Mouse (Mus musculus) CH12.LX (cell line): ENCODE measurements around the gene Nrap. TPM values are rescaled to one million over a fixed set of nuclear protein-coding genes. Genes with fewer than 3 reads are reported as not detected.

Experiments
- DNase-seq: peaks from one replicate; pipeline ENCODE4 v3.0.0-alpha.2; 2013; ENCODE audit errors: extremely low read depth
- H3K27ac ChIP-seq: 2 replicates; pipeline ENCODE4 v1.5.1; 2012; ENCODE audit warnings: low read depth, mild to moderate bottlenecking, control low read depth, moderate library complexity; ENCODE audit not compliant: insufficient read depth
- H3K27me3 ChIP-seq: replicated peaks from 2 replicates; pipeline ENCODE3; 2012; ENCODE audit warnings: inconsistent platforms
- H3K36me3 ChIP-seq, 2 experiments: replicated peaks in 1 of 2; 2 replicates each; pipeline versions ENCODE3 to v1.6.1; 2012; ENCODE audit warnings: inconsistent platforms in 1 of 2, low read length in 1 of 2, mild to moderate bottlenecking in 1 of 2, mixed read lengths in 1 of 2, moderate library complexity in 1 of 2; ENCODE audit not compliant: control insufficient read depth in 1 of 2, insufficient read depth in 1 of 2
- H3K4me1 ChIP-seq, 2 experiments: 2 replicates each; pipeline ENCODE4 v1.6.1; 2012; ENCODE audit warnings: inconsistent platforms in 1 of 2, moderate library complexity in 1 of 2; ENCODE audit not compliant: insufficient read depth in 2 of 2, control insufficient read depth in 1 of 2
- H3K4me2 ChIP-seq: 2 replicates; pipeline ENCODE4 v1.6.1; 2012; ENCODE audit warnings: low read depth, mild to moderate bottlenecking, control low read depth; ENCODE audit not compliant: poor library complexity, insufficient read depth, severe bottlenecking
- H3K4me3 ChIP-seq, 3 experiments: fragments of 150-350 bp in 1 of 3; sonication (generic) in 1 of 3; replicated peaks in 1 of 3; 2 replicates each; pipeline versions ENCODE3 to v1.5.1; 2011 to 2012; ENCODE audit warnings: low read depth in 2 of 3, low read length in 2 of 3, mild to moderate bottlenecking in 2 of 3, moderate library complexity in 2 of 3, control low read depth in 1 of 3, improper control_type of control experiment in 1 of 3, inconsistent platforms in 1 of 3, mixed read lengths in 1 of 3; ENCODE audit not compliant: poor library complexity in 1 of 3
- H3K79me2 ChIP-seq: replicated peaks from 2 replicates; pipeline ENCODE4 v1.6.1; 2012; ENCODE audit warnings: mild to moderate bottlenecking, moderate library complexity; ENCODE audit not compliant: control insufficient read depth, poor library complexity, insufficient read depth, severe bottlenecking; ENCODE audit errors: extremely low read depth
- H3K9ac ChIP-seq: 2 replicates; pipeline ENCODE4 v1.6.1; 2012; ENCODE audit warnings: low read depth, mild to moderate bottlenecking, control low read depth, moderate library complexity; ENCODE audit not compliant: insufficient read depth
- H3K9me3 ChIP-seq: replicated peaks from 2 replicates; pipeline ENCODE3; 2012; ENCODE audit warnings: low read length, inconsistent platforms, mixed read lengths
- BHLHE40 ChIP-seq: IDR thresholded peaks from 2 replicates; pipeline ENCODE4 v1.6.1; 2011; ENCODE audit warnings: mild to moderate bottlenecking, low read depth, low read length, improper control_type of control experiment
- CHD2 ChIP-seq: IDR thresholded peaks from 2 replicates; pipeline ENCODE4 v1.6.1; 2011; ENCODE audit warnings: low read length, improper control_type of control experiment
- CTCF ChIP-seq, 2 experiments: IDR thresholded peaks in 1 of 2; conservative IDR thresholded peaks in 1 of 2; 2 replicates each; pipeline ENCODE4 v1.5.1; 2011 to 2012; ENCODE audit warnings: low read depth in 2 of 2, low read length in 2 of 2, improper control_type of control experiment in 1 of 2, inconsistent platforms in 1 of 2, mild to moderate bottlenecking in 1 of 2, moderate library complexity in 1 of 2
- ELF1 ChIP-seq: IDR thresholded peaks from 2 replicates; pipeline ENCODE4 v1.6.1; 2014; ENCODE audit warnings: low read depth, mild to moderate bottlenecking, inconsistent platforms, low read length, improper control_type of control experiment
- ETS1 ChIP-seq: conservative IDR thresholded peaks from 2 replicates; pipeline ENCODE4 v1.6.1; 2012; ENCODE audit warnings: low read depth, mild to moderate bottlenecking, inconsistent platforms, low read length, improper control_type of control experiment, moderate library complexity
- GABPA ChIP-seq: IDR thresholded peaks from 2 replicates; pipeline ENCODE4 v1.6.1; 2012; ENCODE audit warnings: low read depth, low read length, improper control_type of control experiment, inconsistent platforms; ENCODE audit not compliant: insufficient replicate concordance
- HCFC1 ChIP-seq: IDR thresholded peaks from 2 replicates; pipeline ENCODE4 v1.6.1; 2012; ENCODE audit warnings: low read depth, mild to moderate bottlenecking, inconsistent platforms, low read length, improper control_type of control experiment
- IRF4 ChIP-seq: IDR thresholded peaks from 2 replicates; pipeline ENCODE4 v1.6.1; 2014; ENCODE audit warnings: low read depth, mild to moderate bottlenecking, inconsistent platforms, low read length, improper control_type of control experiment
- JUN ChIP-seq: IDR thresholded peaks from 2 replicates; pipeline ENCODE4 v1.6.1; 2011; ENCODE audit warnings: low read depth, mild to moderate bottlenecking, low read length, improper control_type of control experiment, moderate library complexity; ENCODE audit not compliant: insufficient read depth
- JUND ChIP-seq: conservative IDR thresholded peaks from 2 replicates; pipeline ENCODE4 v1.6.1; 2011; ENCODE audit warnings: low read depth, low read length, improper control_type of control experiment
- KAT2A ChIP-seq: IDR thresholded peaks from 2 replicates; pipeline ENCODE4 v1.6.1; 2012; ENCODE audit warnings: low read length, improper control_type of control experiment, inconsistent platforms; ENCODE audit not compliant: insufficient replicate concordance
- MAFK ChIP-seq: IDR thresholded peaks from 2 replicates; pipeline ENCODE4 v1.6.1; 2011; ENCODE audit warnings: low read length, improper control_type of control experiment; ENCODE audit not compliant: insufficient replicate concordance
- MAX ChIP-seq: IDR thresholded peaks from 2 replicates; pipeline ENCODE4 v1.6.1; 2011; ENCODE audit warnings: low read length, improper control_type of control experiment
- MAZ ChIP-seq: IDR thresholded peaks from 2 replicates; pipeline ENCODE4 v1.6.1; 2012; ENCODE audit warnings: low read depth, mild to moderate bottlenecking, inconsistent platforms, low read length, improper control_type of control experiment, moderate library complexity
- MEF2A ChIP-seq: IDR thresholded peaks from 2 replicates; pipeline ENCODE4 v1.6.1; 2014; ENCODE audit warnings: low read depth, mild to moderate bottlenecking, inconsistent platforms, low read length, improper control_type of control experiment, borderline replicate concordance
- MXI1 ChIP-seq: IDR thresholded peaks from 2 replicates; pipeline ENCODE4 v1.6.1; 2011; ENCODE audit warnings: mild to moderate bottlenecking, low read depth, low read length, improper control_type of control experiment
- NELFE ChIP-seq: IDR thresholded peaks from 2 replicates; pipeline ENCODE4 v1.6.1; 2011; ENCODE audit warnings: low read depth, low read length, improper control_type of control experiment
- NRF1 ChIP-seq: IDR thresholded peaks from 2 replicates; pipeline ENCODE4 v1.6.1; 2014; ENCODE audit warnings: low read depth, mild to moderate bottlenecking, inconsistent platforms, low read length, improper control_type of control experiment, moderate library complexity
- POLR2A ChIP-seq: IDR thresholded peaks from 2 replicates; pipeline ENCODE4 v1.6.1; 2011; ENCODE audit warnings: low read depth, mild to moderate bottlenecking, improper control_type of control experiment, low read length
- POLR2AphosphoS2 ChIP-seq: IDR thresholded peaks from 2 replicates; pipeline ENCODE4 v1.6.1; 2011; ENCODE audit warnings: low read depth, low read length, improper control_type of control experiment
- RAD21 ChIP-seq: IDR thresholded peaks from 2 replicates; pipeline ENCODE4 v1.6.1; 2011; ENCODE audit warnings: low read depth, mild to moderate bottlenecking, low read length, improper control_type of control experiment, moderate library complexity
- SIN3A ChIP-seq: IDR thresholded peaks from 2 replicates; pipeline ENCODE4 v1.6.1; 2012; ENCODE audit warnings: low read length, improper control_type of control experiment, inconsistent platforms
- TCF12 ChIP-seq: IDR thresholded peaks from 2 replicates; pipeline ENCODE4 v1.6.1; 2014; ENCODE audit warnings: low read depth, mild to moderate bottlenecking, inconsistent platforms, low read length, improper control_type of control experiment
- UBTF ChIP-seq: IDR thresholded peaks from 2 replicates; pipeline ENCODE4 v1.6.1; 2012; ENCODE audit warnings: low read depth, mild to moderate bottlenecking, inconsistent platforms, low read length, improper control_type of control experiment, moderate library complexity
- USF1 ChIP-seq: IDR thresholded peaks from 2 replicates; pipeline ENCODE4 v1.6.1; 2014; ENCODE audit warnings: low read depth, mild to moderate bottlenecking, inconsistent platforms, low read length, improper control_type of control experiment
- ZC3H11A ChIP-seq: IDR thresholded peaks from 2 replicates; pipeline ENCODE4 v1.6.1; 2012; ENCODE audit warnings: low read depth, mild to moderate bottlenecking, inconsistent platforms, low read length, improper control_type of control experiment
- ZKSCAN1 ChIP-seq: IDR thresholded peaks from 2 replicates; pipeline ENCODE4 v1.6.1; 2012; ENCODE audit warnings: low read depth, inconsistent platforms, low read length, improper control_type of control experiment, borderline replicate concordance
- ZNF384 ChIP-seq: IDR thresholded peaks from 2 replicates; pipeline ENCODE4 v1.6.1; 2012; ENCODE audit warnings: low read depth, low read length, improper control_type of control experiment, inconsistent platforms
- dilution Hi-C: fragments of 300-500 bp; cut with MboI; formaldehyde crosslinking; loops from 2 replicates; pipeline ENCODE4 v1.14.3; 2020; ENCODE audit warnings: low sequenced_read_pairs; ENCODE audit not compliant: extremely low pct_unique_long_range_greater_than_20kb, extremely low pct_ligation_motif_present
- in situ Hi-C: fragments of 300-500 bp; cut with MboI; formaldehyde crosslinking; loops from 3 replicates; pipeline ENCODE4 v1.14.3; 2019; ENCODE audit warnings: low sequenced_read_pairs, low pct_ligation_motif_present, low pct_unique_long_range_greater_than_20kb, mixed read lengths
- polyA plus RNA-seq: library from polyadenylated mRNA; unstranded; fragments of >175 nt; gene quantifications from 2 replicates; pipeline ENCODE4 v1.2.1, GENCODE M21; 2012; ENCODE audit warnings: low read depth; ENCODE audit not compliant: insufficient read length
- total RNA-seq, 2 experiments: library from RNA; depleted of rRNA; stranded (reverse); fragments of 300-350 nt in 1 of 2; fragments of >200 nt in 1 of 2; gene quantifications; 2 replicates each; pipeline ENCODE4 v1.2.3; 2012 to 2014

Gene Nrap
- total and polyA plus RNA-seq, 3 experiments: 0.04 to 1.5 (median 0.17) TPM

- in situ Hi-C loops: no loop called here
- no peak for DNase-seq
- no peak overlapping the region for H3K4me3 ChIP-seq
- H3K27ac ChIP-seq: no peak overlapping the region
- H3K4me2 ChIP-seq: no peak overlapping the region
- dilution Hi-C loops: no loop called here
- no peaks in the 10 kb centered on the region for H3K4me1 ChIP-seq
- H3K27me3 ChIP-seq: no peaks in the 10 kb centered on the region
- no peaks in the 10 kb centered on the region for H3K9me3 ChIP-seq
- TF ChIP-seq BHLHE40 (no peak), TCF12 (no peak), UBTF (no peak), NRF1 (no peak), ZKSCAN1 (no peak), JUN (no peak), USF1 (no peak), JUND (no peak), NELFE (no peak), POLR2A (no peak), MAFK (no peak), RAD21 (no peak), MXI1 (no peak), ETS1 (no peak), MEF2A (no peak), CHD2 (no peak), MAX (no peak), ELF1 (no peak), HCFC1 (no peak), ZNF384 (no peak)
- no peaks in the 10 kb centered on the region for H3K79me2 ChIP-seq
- H3K36me3 ChIP-seq: no peaks in the 10 kb centered on the region
- H3K9ac ChIP-seq: no peak overlapping the region
These were observed 23.7 kb downstream of the Nrap start for GRCm38 (mm10) chr19:56366168-56366567.

GRCm38 (mm10) chr19:56364563-56364962 is 25.3 kb downstream of the Nrap start:
- Histone ChIP-seq H3K9me3 (no peaks in the 10 kb centered on the region), H3K4me3 (no peak overlapping the region), H3K36me3 (no peaks in the 10 kb centered on the region), H3K9ac (no peak overlapping the region), H3K4me1 (no peaks in the 10 kb centered on the region), H3K4me2 (no peak overlapping the region), H3K27ac (no peak overlapping the region), H3K27me3 (no peaks in the 10 kb centered on the region), H3K79me2 (no peaks in the 10 kb centered on the region)
- DNase-seq: no peak
- dilution Hi-C loops (no loop called here), in situ Hi-C loops (no loop called here)
- no peak for TF ChIP-seq JUN
- no peak for TF ChIP-seq POLR2AphosphoS2
- no peak for TF ChIP-seq ELF1
- TF ChIP-seq SIN3A: no peak
- TF ChIP-seq ZC3H11A: no peak
- TF ChIP-seq ETS1: no peak
- no peak for TF ChIP-seq TCF12
- no peak for TF ChIP-seq MAZ
- TF ChIP-seq MEF2A: no peak
- TF ChIP-seq MAX: no peak
- TF ChIP-seq ZNF384: no peak
- no peak for TF ChIP-seq KAT2A
- TF ChIP-seq GABPA: no peak
- TF ChIP-seq IRF4: no peak
- no peak for TF ChIP-seq CTCF (conservative IDR thresholded peaks at IDR 0.05 in 1 of 2, IDR thresholded peaks at IDR 0.05 in 1 of 2; ENCODE audit: low read depth in 2 of 2, low read length in 2 of 2)
- TF ChIP-seq NRF1: no peak
- TF ChIP-seq MXI1: no peak
